Mouse (Mus musculus): ENCODE results near the gene Sh3kbp1. TPM values are rescaled to one million over a fixed set of nuclear protein-coding genes. Genes with fewer than 3 reads are reported as not detected.

The Sh3kbp1 gene
- polyA plus RNA-seq, 1 experiment, result 32.0 TPM

DNA sequence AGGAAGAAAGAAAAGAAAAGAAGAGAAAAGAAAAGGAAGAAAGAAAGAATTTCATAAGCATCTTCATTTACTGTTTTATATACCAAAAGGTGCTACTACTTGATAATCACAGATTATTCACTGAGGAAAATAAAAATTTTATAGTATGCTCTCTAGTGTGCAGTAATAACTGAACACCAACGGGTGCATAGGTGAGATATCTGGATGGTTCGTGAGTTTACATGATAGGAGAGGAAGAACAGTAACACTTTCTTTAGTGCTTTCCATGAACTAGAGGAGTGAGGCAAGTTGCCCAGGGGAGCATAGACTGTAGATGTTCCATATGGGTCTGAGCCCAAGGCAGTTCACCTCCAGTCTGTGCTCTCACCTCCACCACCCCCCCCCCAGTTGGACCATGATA, 75.8 kb downstream of the Sh3kbp1 start:
- H3K4me3 ChIP-seq (ENCODE audit: insufficient read depth, low read length), result no peak overlapping the region
- TF ChIP-seq CTCF (IDR thresholded peaks at IDR 0.05; ENCODE audit: extremely low read depth, insufficient read depth, low read length) (no peak), POLR2A (IDR thresholded peaks at IDR 0.05; ENCODE audit: extremely low read depth, insufficient read depth, low read length) (no peak)
- no peak overlapping the region for H3K27ac ChIP-seq (ENCODE audit: insufficient read depth, low read length)
- H3K4me1 ChIP-seq (ENCODE audit: control insufficient read depth, insufficient read depth, low read length), result no peaks in the 10 kb centered on the region

GRCm38 (mm10) chrX:159704381-159705004, 77.4 kb downstream of the Sh3kbp1 start:
- no peaks in the 10 kb centered on the region for H3K4me1 ChIP-seq (ENCODE audit: control insufficient read depth, insufficient read depth, low read length)
- TF ChIP-seq POLR2A (IDR thresholded peaks at IDR 0.05; ENCODE audit: extremely low read depth, insufficient read depth, low read length) (no peak), CTCF (IDR thresholded peaks at IDR 0.05; ENCODE audit: extremely low read depth, insufficient read depth, low read length) (no peak)
- H3K27ac ChIP-seq (ENCODE audit: insufficient read depth, low read length), result no peak overlapping the region
- H3K4me3 ChIP-seq (ENCODE audit: insufficient read depth, low read length), result no peak overlapping the region

- TF ChIP-seq CTCF (IDR thresholded peaks at IDR 0.05; ENCODE audit: extremely low read depth, insufficient read depth, low read length) (no peak), POLR2A (IDR thresholded peaks at IDR 0.05; ENCODE audit: extremely low read depth, insufficient read depth, low read length) (no peak)
- Histone ChIP-seq H3K4me3 (ENCODE audit: insufficient read depth, low read length) (no peak overlapping the region), H3K4me1 (ENCODE audit: control insufficient read depth, insufficient read depth, low read length) (no peaks in the 10 kb centered on the region), H3K27ac (ENCODE audit: insufficient read depth, low read length) (no peak overlapping the region)
Observed at GRCm38 (mm10) chrX:159705412-159705811, 78.3 kb downstream of the Sh3kbp1 start.

GRCm38 (mm10) chrX:159708076-159708830, 81.2 kb downstream of the Sh3kbp1 start:
- Histone ChIP-seq H3K4me1 (ENCODE audit: control insufficient read depth, insufficient read depth, low read length) (no peaks in the 10 kb centered on the region), H3K27ac (ENCODE audit: insufficient read depth, low read length) (no peak overlapping the region), H3K4me3 (ENCODE audit: insufficient read depth, low read length) (no peak overlapping the region)
- TF ChIP-seq CTCF (IDR thresholded peaks at IDR 0.05; ENCODE audit: extremely low read depth, insufficient read depth, low read length), result no peak
- no peak for TF ChIP-seq POLR2A (IDR thresholded peaks at IDR 0.05; ENCODE audit: extremely low read depth, insufficient read depth, low read length)

GRCm38 (mm10) chrX:159709296-159709695, 82.2 kb downstream of the Sh3kbp1 start:
- H3K27ac ChIP-seq (ENCODE audit: insufficient read depth, low read length), result no peak overlapping the region
- no peak for TF ChIP-seq CTCF (IDR thresholded peaks at IDR 0.05; ENCODE audit: extremely low read depth, insufficient read depth, low read length)
- no peak for TF ChIP-seq POLR2A (IDR thresholded peaks at IDR 0.05; ENCODE audit: extremely low read depth, insufficient read depth, low read length)
- H3K4me3 ChIP-seq (ENCODE audit: insufficient read depth, low read length), result no peak overlapping the region
- no peaks in the 10 kb centered on the region for H3K4me1 ChIP-seq (ENCODE audit: control insufficient read depth, insufficient read depth, low read length)

GRCm38 (mm10) chrX:159711070-159712029, 84.3 kb downstream of the Sh3kbp1 start:
- H3K4me1 ChIP-seq (ENCODE audit: control insufficient read depth, insufficient read depth, low read length), result no peaks in the 10 kb centered on the region
- H3K4me3 ChIP-seq (ENCODE audit: insufficient read depth, low read length), result no peak overlapping the region
- no peak for TF ChIP-seq CTCF (IDR thresholded peaks at IDR 0.05; ENCODE audit: extremely low read depth, insufficient read depth, low read length)
- TF ChIP-seq POLR2A (IDR thresholded peaks at IDR 0.05; ENCODE audit: extremely low read depth, insufficient read depth, low read length), result no peak
- H3K27ac ChIP-seq (ENCODE audit: insufficient read depth, low read length), result no peak overlapping the region

GRCm38 (mm10) chrX:159713191-159713590, 86.1 kb downstream of the Sh3kbp1 start:
- TF ChIP-seq CTCF (IDR thresholded peaks at IDR 0.05; ENCODE audit: extremely low read depth, insufficient read depth, low read length) (no peak), POLR2A (IDR thresholded peaks at IDR 0.05; ENCODE audit: extremely low read depth, insufficient read depth, low read length) (no peak)
- H3K27ac ChIP-seq (ENCODE audit: insufficient read depth, low read length), result no peak overlapping the region
- no peaks in the 10 kb centered on the region for H3K4me1 ChIP-seq (ENCODE audit: control insufficient read depth, insufficient read depth, low read length)
- H3K4me3 ChIP-seq (ENCODE audit: insufficient read depth, low read length), result no peak overlapping the region

DNA sequence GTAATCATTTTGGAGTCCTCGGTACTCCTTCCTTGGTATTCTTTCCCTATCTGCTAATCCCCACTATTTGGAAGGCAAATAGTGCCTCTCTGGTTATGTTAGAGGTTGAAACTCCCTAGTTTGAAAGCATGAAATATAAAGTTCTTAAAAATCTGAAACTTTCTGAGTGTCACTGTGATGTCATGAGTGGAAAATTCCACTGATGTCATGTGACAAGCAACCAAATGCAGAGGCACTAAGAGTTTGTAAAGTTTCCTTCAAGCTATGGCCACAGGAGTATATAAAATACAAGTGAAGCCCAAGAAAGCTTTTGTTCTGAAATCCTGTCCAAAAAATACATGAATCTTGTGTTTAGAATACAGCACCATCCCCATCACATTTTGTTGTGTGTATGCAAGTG, 94.3 kb downstream of the Sh3kbp1 start:
- H3K4me3 ChIP-seq (ENCODE audit: insufficient read depth, low read length), result no peak overlapping the region
- H3K4me1 ChIP-seq (ENCODE audit: control insufficient read depth, insufficient read depth, low read length), result no peaks in the 10 kb centered on the region
- TF ChIP-seq CTCF (IDR thresholded peaks at IDR 0.05; ENCODE audit: extremely low read depth, insufficient read depth, low read length) (no peak), POLR2A (IDR thresholded peaks at IDR 0.05; ENCODE audit: extremely low read depth, insufficient read depth, low read length) (no peak)
- H3K27ac ChIP-seq (ENCODE audit: insufficient read depth, low read length), result no peak overlapping the region

GRCm38 (mm10) chrX:159731421-159731820, 104.3 kb downstream of the Sh3kbp1 start:
- TF ChIP-seq POLR2A (IDR thresholded peaks at IDR 0.05; ENCODE audit: extremely low read depth, insufficient read depth, low read length), result no peak
- no peak for TF ChIP-seq CTCF (IDR thresholded peaks at IDR 0.05; ENCODE audit: extremely low read depth, insufficient read depth, low read length)
- H3K4me3 ChIP-seq (ENCODE audit: insufficient read depth, low read length), result no peak overlapping the region
- H3K4me1 ChIP-seq (ENCODE audit: control insufficient read depth, insufficient read depth, low read length), result no peaks in the 10 kb centered on the region; the same call in 1 of the 2 replicates
- no peak overlapping the region for H3K27ac ChIP-seq (ENCODE audit: insufficient read depth, low read length)
